Mouse (Mus musculus): ENCODE measurements around the gene Slc25a40. TPM values are rescaled to one million over a fixed set of nuclear protein-coding genes. Genes with fewer than 3 reads are reported as not detected.

The Slc25a40 gene
- polyA plus RNA-seq, 1 experiment, result 0.57 TPM

GRCm38 (mm10) chr5:8489471-8490110 is 66.9 kb downstream of the Slc25a40 start:
- H3K27me3 ChIP-seq (replicated peaks), result no peaks in the 10 kb centered on the region
- peaks cover 6% of the 10 kb centered on the region; the same call in 1 of the 2 replicates for H3K4me1 ChIP-seq
- TF ChIP-seq FLI1 (IDR thresholded peaks at IDR 0.05; ENCODE audit: low read length) (no peak), GATA1 (IDR thresholded peaks at IDR 0.05; ENCODE audit: borderline replicate concordance, low read length) (no peak)
- H3K36me3 ChIP-seq (replicated peaks; ENCODE audit: low read length), result no peaks in the 10 kb centered on the region
- H3K4me3 ChIP-seq (replicated peaks), result no peak overlapping the region
- H3K9me3 ChIP-seq, result no peaks in the 10 kb centered on the region

- TF ChIP-seq GATA1 (IDR thresholded peaks at IDR 0.05; ENCODE audit: borderline replicate concordance, low read length) (no peak), FLI1 (IDR thresholded peaks at IDR 0.05; ENCODE audit: low read length) (no peak)
- H3K36me3 ChIP-seq (replicated peaks; ENCODE audit: low read length), result no peaks in the 10 kb centered on the region
These were observed 69.1 kb downstream of the Slc25a40 start for GRCm38 (mm10) chr5:8491778-8492177.

More at GRCm38 (mm10) chr5:8491778-8492177, 69.1 kb downstream of the Slc25a40 start:
- Histone ChIP-seq H3K4me3 (replicated peaks) (no peak overlapping the region), H3K27me3 (replicated peaks) (no peaks in the 10 kb centered on the region), H3K9me3 (no peaks in the 10 kb centered on the region), H3K4me1 (peaks cover 6% of the 10 kb centered on the region; the same call in 1 of the 2 replicates)

Other genes starting within 250 kb of the Slc25a40 start
- gene Adam22, start 54.7 kb upstream of the Slc25a40 start, polyA plus RNA-seq (2012; ENCODE audit: insufficient read depth, low replicate concordance), result 0.03 TPM in 1 of 2 replicates, not detected in the other
- gene Dbf4, start 134 bp upstream of the Slc25a40 start, polyA plus RNA-seq (2012; ENCODE audit: insufficient read depth, low replicate concordance), result 1.2 and 7.8 TPM in 2 replicates
- gene Rundc3b, start 200.1 kb downstream of the Slc25a40 start, polyA plus RNA-seq (2012; ENCODE audit: insufficient read depth, low replicate concordance), result not detected in 2 replicates
- gene Abcb1a, start 237.2 kb downstream of the Slc25a40 start, polyA plus RNA-seq (2012; ENCODE audit: insufficient read depth, low replicate concordance), result 0.62 TPM in 1 of 2 replicates, not detected in the other